Mouse (Mus musculus) WW6 (cell line): ENCODE measurements at regions not wholly inside any gene's neighbourhood (a gene's known extent, or its start where the extent isn't known, plus 50 kb on each side); places are given as distances from the start of the nearest gene placed in this dataset.

Experiments used
- DNase-seq: peaks from one replicate; pipeline ENCODE4 v3.0.0-alpha.2; 2013; ENCODE audit warnings: low read depth, low spot score

DNA sequence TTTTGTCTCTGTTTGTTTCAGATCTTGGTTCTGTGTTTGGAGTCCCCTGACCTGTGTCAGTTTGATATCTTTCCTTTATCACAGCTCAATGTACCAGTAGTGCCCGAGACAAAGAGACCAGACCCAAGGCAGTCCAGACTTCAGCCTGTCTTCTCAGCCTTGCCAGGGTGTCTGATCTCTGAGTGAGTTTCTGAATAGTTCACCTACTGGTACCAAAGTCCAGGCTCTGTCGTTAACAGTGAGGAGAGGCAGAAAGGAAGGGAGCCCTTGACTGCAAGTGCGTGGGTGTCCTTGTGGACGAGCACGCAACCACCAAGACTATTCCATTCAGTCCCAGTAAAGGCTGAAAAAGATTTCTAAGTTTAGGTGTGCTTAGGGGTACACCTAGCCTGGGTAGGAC lies 50.8 kb upstream of the Haao start:
- DNase-seq: no peak
